Mouse (Mus musculus) lung, postnatal 36 days (tissue): ENCODE measurements around the gene Irf3.
A peak's percentile ranks its signal among the peaks of the same experiment; 100 is the strongest.

Experiments
- DNase-seq: peaks from one replicate; pipeline ENCODE4 v3.0.0; 2022; ENCODE audit warnings: mixed read lengths

The Irf3 gene

DNA sequence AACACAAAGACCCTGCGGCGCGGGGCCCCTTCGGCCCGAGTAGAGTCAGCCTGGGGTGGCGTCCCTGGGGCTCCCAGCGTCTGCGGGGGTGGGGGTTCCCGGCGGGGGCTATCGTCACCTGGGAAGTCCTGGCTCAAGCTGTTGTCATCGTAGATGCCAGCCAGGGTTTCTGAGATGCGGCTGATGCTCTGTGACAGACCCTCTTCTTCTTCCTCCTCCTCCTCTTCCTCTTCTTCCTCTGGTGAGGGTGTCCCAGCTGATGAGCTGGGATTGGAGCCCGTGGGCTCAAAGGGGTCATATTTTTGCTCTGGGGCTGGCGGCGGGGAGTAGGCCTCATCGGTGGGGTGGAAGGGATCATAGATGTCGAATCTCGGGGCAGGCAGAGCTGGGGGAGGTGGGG is 11.0 kb downstream of the Irf3 start:
- DNase-seq = no peak

DNA sequence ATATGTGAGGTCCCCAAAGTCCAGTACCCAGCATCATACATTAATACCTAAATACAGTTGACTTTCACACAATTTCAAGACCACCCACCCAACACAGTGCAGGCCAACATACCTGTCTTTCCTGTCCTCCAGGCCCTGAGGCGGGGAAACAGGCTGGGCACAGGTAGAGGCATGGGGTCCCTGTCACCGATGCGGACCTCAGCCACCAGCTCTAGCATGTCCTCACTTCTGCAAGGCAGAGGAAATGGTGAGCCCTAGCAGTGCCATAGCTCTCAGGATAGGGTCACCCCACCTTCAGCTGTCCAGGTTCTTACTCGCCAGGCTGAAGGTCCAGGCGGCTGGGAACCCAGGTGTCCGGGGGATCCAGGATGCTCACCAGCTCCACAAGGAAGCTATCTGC is 14.6 kb downstream of the Irf3 start:
- DNase-seq = no peak

DNA sequence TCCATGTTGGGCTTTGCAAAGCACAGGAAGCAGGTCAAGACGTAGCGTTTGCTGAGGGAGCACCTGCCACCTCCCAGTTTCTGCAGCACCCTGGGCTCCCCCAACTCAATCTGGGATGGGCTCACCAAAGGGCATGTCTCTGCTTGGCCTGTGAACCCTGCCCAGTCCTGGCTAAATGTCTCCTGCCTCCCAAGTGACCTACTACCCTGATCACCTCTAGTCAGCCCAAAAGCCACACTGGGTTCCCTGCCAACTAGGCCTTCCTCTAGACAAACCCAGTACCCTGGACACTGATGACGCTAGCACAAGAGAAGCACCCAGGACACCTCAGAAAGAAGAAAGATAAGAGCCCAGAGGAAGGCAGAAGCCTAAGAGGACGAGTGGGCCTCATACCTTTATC is 15.4 kb downstream of the Irf3 start:
- DNase-seq = no peak

DNA sequence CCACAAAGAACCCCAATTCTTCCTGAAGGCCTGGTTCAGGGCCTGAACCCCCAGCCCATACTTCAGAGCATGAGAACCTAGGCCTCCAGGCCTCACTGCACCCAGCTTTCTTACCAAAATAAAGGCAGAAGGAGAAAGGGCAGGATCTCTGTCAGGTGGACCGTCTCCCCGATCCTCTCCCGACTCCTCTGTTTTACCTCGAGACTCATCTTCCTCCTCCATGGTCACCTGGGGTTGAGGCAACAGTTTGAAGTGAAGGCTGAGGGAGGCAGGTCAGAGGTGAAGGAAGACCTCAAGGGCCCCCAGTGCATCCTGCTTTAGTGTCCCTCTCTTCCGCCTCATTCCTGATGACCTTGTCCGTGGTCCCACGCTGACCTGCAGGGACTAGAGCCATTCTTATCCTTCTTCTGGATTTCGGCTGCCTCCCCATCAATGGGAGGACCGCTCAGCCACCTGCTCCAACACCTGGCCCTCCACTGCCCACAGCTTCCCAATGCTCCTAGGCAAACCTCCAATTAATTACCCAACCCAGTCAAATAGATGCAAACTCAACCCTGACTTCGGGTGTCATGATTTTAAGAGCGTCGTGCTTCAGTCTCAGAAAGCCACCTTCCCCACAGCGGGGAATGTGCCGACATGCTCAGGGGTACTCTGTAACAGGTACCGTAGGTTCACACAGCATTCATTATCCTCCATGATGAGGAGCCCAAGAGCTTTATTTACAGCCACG is 16.1 kb downstream of the Irf3 start:
- DNase-seq = no peak

DNA sequence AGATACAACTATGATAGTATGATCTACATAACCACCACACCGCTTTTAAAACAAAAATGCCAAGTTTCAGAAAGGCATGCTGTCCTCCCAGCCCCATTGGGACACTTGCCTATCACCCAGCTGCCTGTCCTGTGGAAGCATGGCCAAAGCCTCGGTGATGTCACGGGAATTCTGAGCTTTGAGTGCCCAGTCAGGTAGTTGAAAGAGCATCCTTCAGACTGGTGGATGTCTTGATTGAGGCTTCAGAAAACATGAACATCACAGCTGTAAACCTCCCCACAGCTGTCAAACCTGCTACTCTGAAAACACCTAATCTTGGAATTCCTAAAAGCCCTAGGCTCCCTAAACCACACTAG is 16.6 kb downstream of the Irf3 start:
- no peak for DNase-seq

DNA sequence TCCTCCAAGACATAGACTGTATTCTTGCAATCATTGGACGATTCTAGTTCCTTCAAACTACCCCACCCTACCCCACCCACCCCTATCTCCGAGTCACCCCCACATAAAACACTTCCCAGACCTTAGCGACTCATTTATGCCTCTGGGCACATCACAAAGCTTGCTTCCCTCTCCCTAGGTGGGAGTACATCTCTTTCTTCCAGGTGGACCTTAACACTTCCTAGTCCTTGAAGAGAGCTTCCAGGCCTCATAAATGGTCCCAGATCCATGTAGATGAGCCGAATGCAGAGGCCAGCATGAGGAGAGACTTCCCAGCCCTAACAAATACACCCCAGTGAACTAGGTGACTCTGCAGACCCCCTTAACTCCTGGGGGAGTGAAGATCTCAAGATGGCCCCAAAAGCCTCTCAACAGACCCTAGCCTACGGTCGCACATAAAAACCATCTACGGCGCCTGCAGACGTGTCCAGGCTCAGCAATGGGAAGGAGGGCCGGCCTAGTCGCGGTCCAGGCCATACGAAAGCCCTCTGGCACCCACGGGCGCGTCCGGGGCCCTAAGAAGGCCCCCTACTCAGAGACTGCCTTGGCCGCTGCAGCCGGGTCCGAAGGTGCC is 18.0 kb downstream of the Irf3 start:
- no peak for DNase-seq

DNA sequence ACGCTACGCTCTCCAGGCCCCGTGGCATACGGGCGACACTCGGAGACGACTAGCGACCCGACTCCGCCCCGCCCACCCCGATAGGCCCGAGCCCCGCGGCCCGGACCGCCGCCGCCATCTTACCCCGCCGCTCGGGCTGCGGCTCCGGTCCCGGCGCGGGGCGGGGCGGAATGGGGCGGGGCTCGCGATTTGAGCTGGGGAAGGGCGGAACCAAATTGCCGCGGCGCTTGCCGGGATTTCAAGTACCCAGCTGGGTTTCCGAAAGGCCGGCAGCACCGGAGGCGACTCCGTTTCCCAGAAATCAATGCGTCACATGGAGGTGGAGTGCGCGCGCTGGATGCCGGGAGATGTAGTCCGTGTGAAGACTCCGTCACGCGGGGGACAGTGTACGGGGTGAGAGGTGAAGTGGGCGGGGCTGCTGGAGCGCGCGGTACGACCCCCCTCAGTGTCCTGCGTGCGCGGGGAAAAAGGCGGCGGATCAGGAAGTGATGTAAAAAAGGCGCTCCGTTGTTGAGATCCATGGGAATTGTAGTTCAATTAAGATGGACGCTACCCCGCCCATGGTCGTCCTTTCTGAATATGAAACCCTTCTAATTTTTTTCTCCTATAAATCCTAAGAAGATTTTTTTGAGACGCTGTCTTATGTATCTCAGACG is 18.6 kb downstream of the Irf3 start, which contains the start of gene Scaf1:
Gene Scaf1, minus strand, starts transcription at position 407 of the 656 bp plus-strand sequence.
- DNase-seq = peak; percentile 100

DNA sequence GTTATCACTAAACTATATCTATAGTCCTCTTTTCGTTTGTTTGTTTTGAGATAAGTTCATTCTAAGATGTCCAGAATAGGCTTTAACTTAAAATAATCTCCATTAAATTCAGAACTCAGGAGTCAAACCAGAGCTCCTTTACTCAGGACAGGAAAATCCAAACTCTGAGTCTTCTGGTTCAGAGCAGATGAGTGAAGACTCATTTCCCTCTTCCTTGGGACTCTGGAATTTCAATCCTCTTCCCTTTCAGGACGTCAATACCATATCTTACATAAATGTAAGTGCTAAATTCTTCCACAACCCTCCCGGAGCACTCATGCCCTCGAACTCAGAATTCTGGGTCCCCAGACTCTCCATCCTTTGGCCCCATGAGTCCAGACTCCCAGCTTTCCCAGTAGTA is 19.3 kb downstream of the Irf3 start:
- peak; percentile 18 for DNase-seq

DNA sequence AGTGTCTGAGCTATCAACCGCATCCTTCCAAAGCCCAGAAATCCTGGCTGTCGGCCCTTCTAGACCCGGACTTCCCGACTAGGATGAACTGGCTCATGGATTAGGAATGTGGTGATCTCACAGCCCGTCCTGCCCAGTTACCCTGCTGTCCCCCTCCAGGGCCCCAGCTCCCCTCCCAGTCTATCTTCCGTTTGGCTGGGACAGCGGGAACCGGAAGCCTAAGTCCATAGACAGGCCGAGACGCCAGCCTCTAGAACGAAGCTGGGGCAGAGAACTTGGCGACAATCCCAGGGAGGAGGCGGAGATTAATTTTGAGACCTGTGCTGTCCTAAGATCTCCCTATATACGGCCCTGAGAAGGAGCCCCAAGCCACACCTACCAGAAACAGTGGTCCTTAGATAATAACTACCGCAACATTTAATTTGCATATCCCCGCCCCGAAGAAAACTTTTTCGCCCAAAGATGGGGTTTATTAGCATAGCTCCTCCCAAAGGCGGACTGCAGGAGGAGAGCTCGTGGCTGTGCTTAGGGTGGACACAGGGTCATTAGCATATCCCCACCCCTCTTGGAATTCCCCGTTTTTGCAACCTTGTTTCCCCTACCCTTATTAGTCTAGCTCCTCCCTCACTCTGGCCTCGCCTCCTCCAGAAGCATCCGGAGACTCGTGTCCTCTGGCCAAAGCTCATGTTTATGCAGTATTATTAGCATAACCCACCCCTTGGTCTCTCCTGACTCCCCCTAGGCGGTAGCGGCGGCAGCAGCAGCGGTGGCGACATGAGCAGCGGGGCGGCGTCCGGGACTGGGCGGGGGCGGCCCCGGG is 20.0 kb downstream of the Irf3 start, which contains the start of gene Rras:
Gene Rras, plus strand, starts transcription at position 720 of the 820 bp plus-strand sequence.
- peak; percentile 99 for DNase-seq

DNA sequence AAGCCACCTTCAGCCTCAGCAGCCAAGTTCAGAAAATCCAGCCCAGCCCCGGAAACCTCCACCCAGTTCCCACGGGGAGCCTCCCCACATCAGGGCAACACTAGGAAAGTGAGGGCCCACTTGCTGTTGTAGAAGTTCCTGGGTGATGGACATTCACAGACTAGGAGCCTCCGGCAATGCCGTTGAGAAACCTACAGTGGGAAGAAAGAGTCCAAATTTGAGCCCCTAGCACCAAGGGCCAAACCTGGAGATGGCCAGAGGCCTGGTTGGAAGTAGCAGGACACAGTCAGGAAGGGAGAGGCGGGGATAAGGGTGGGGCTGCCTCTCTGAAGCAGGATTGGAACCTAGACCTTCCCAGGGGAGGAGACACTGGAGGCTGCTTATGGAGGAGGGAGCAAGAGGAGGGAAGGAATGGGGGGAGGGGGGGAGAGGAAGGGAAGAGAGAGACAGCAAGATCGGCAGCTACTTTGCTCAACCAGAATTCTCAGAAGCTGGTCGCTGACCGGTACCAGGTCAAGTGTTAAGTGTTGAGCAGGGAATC is 21.7 kb downstream of the Irf3 start:
- DNase-seq = peak; percentile 91

DNA sequence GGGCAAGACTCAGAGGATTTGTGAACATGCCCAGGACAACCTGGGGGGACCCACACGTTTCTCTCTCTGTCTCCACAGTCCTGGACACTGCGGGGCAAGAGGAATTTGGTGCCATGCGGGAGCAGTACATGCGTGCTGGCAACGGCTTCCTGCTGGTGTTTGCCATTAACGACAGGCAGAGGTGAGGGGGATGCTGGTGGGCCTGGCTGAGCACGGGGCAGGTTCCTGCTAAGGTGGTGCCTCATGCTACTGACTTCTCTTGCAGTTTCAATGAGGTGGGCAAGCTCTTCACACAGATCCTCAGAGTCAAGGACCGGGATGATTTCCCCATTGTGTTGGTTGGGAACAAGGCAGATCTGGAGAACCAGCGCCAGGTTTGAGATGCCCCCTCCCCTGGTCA is 22.8 kb downstream of the Irf3 start:
- no peak for DNase-seq

DNA sequence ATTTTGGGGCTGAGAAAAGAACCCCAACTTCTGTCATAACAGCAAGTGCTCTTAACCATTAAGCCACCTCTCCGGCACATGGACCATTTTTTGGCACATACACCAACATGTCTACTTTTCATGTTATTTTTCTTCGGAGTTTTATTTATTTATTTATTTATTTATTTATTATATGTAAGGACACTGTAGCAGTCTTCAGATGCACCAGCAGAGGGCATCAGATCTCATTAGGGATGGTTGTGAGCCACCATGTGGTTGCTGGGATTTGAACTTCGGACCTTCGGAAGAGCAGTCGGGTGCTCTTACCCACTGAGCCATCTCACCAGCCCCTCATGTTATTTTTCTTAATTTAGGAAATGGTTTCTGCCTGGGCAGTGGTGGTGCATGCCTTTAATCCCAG is 26.3 kb downstream of the Irf3 start:
- peak; percentile 51 for DNase-seq

DNA sequence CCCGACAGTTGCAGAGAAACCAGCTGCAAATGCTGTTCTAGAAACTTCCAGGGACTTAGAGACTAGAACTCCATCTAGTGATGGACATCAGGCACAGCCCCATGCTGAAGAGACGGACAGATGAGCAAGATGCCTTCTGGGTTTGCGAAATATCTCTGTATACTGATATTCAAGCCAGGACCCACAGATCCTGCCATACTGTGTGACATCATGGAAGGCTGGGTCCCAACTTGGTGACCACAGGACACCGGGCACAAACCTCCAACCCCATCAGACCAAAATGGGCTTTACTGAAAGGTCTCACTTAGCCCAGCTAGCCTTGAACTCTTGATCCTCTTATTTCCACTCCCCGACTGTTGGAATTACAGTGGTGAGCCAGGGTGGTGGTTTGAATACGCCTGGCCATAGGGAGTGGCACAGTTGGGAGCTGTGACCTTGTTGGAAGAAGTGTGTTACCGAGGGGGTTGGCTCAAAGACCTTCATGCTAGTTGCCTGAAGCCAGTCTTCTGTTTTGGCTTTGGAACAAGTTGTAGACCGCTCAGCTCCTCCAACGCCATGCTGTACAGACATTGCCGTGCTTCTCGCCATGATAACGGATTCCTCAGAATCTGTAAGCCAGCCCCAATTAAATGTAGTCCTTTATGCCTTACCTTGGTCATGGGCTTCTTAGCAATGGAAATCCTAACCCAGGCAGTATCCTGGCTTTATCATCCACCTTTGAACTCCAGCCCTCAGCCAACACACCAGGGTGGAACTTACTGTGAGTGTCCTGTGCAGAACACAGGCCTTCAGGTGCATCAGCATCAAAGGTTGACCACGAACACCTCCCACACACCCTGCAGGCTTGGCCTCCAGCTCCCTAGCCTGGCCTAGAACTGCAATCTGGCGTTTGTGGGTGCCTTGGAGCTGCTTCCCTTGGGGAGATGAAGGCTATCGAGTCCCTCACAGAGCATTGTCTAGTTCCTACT is 27.1 kb downstream of the Irf3 start:
- no peak for DNase-seq

DNA sequence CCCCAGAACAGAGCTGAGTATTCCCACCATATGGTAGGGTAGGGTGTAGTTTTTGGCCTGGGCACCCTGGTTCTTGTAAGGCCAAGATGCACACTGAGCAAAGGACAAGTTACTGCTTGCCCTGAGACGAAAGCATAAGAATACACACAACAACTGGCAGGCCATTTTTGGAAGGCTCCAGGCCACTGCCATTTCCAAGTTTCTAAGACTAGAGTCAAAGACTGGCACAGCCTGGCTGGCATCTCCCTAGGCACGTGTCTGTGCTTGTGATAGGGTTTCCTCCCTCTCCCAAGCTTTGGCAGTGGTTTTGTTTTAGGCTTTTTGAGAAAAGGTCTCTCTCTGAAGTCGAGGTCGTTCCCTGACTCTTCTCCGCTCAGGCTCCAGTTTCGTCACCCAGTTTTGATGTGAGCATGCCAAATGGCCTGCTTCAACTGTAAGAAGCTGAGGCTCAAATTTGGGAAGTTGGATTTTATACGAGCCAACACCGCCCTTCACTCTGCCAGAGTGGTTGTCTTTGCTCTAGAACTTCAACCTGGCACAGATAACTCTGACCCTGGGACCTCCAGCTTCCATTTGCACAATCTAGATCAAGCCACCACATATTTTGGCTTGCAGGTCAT is 28.3 kb downstream of the Irf3 start:
- no peak for DNase-seq

DNA sequence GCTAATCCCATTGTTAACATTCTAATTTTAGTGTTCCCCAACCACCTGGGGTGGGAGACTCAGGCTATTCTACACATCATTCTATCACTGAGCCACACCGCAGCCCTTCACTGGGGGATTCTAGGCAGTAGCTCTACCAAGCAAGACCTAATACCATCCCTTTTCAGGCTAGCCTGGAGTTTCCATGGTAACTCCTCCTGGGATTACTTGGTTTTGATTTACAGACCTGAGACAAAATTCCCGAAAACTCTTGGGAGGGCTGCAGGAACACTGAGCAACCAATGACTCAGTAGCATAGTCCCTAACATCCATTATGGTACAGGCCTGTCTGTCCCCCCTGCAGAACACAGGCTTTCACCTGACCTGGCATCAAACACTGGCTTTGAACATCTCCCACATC is 28.8 kb downstream of the Irf3 start:
- DNase-seq = no peak

DNA sequence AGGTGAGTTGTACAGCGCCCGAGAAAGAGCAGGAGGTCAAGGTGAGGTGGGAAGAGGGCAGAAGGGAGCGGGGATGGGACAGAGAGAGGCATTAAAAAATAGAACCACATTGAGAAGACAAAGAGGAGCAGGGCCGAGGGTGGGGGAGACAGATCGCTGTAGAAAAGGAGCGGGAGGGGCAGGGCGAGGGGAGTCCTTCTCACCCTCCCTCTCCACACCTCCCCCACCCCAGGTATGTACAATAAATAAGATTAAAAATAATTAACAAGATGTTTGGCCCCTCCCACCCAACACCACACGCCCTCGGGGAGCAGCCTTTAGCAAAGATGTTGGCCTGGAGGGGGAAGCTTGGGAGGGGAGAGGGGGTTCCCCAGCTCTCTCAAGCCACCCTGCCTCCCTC is 30.3 kb downstream of the Irf3 start:
- no peak for DNase-seq

DNA sequence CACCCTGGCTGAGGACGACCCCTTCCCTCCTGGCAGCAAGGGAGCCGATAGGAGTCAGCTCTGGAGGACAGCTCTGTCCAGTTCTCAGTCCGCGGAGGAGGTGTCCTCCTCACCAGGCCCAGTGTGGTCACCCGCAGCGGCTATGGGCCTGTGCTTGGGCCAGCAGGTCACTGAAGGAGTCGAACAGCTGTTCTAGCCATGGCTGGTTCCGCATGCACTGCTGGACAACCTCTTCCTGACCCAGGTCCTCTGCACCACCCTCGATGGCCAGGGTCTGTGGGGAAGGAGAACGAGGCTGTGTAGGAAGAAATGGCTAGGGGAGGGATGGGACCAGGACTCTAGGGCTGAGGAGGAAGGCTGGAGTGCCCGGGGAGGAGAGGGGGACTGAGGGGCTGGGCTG is 30.9 kb downstream of the Irf3 start:
- DNase-seq = no peak

DNA sequence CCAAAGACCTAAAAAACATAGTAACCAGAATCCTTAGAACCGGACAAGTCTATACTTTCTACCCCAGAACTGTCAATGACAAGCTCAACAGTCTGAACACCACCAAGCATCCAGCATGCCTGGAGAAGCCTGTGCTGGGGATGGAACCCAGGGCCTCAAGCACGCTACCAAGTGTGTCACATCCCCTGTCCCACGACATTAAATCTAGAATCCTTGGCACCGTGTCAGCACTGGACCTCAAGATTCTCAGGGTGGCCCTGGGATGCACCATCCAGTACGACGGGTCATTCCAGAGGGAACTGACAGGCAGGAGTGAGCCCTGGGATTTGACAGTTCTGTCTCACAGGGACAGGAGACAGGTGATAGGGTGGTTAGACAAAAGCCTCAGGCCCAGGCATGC is 32.5 kb downstream of the Irf3 start:
- no peak for DNase-seq

DNA sequence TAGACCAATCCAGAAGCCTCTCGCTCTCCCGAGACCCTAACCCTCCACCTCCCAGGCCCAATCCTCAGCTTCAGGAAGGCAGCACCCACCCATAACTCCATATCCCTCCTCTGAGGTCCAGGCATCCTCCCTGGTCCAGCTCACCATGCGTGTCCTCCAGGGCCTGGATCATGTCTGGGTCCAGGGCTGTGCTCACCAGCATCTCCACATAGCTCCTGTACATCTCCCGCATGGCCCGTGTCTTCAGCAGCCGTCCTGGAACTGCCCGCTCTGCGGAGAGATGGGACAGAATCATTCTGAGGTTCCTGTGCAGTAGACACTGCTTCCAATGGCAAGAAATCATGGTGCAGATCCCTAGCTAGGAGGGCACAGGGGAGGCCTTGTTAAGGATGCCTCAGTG is 33.4 kb downstream of the Irf3 start:
- no peak for DNase-seq

DNA sequence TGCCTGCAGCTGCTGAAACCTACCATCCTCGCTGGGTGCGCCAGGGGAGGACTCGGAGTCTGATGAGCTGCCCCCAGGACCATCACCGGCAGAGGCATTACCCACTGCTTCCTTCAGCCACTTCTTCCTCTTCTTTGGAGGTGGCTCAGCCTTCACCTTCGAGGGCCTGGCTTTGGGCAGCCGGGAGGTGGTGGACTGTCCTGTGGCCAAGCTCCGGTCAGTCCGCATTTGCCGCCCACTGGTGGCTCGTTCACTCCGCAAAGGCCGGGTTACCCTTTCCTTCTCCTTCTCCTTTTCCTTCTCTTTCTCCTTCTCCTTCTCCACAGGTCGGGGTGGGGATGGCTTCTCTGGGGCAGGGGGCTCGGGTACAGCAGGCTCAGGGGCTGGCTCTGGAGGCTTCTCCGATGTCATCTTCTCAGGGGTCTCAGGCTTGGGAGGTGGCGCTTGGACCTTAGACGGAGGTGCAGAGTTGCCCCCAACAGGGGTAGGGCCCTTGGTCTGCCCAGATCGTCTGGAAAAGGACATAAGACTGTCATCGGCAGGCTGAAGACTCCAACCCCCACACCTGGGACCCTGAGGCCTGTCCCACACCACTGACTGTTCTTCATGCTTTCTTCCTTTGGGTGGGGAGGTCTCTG is 36.4 kb downstream of the Irf3 start:
- no peak for DNase-seq

DNA sequence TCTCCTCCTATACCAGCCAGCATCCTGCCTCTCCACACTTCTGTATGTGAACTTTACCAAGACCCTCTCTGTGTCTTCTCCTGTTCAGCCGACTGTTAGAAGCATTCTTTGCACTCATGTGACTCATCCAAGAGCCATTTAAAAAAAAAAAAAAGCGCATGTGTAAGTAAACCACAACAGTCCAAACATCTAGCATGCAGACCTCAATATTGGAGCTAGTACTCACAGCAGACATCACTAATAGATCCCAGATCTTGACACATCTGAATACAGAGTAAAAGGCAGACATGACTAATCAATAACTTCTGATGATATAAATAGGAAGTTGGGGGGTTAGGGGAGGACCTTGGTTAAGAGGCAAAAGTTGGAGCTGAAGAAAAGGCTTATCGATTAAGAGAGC is 38.2 kb downstream of the Irf3 start:
- DNase-seq = no peak
